Mouse (Mus musculus) thymus, adult 2 months (tissue): ENCODE data around the gene Nrarp.

Experiments
- CTCF ChIP-seq: fragments of 200-500 bp; IDR thresholded peaks from 2 replicates; pipeline ENCODE4 v1.5.1; 2012; ENCODE audit warnings: mild to moderate bottlenecking, control low read depth, low read length, moderate library complexity, borderline replicate concordance; ENCODE audit not compliant: control insufficient read depth, poor library complexity, insufficient read depth; ENCODE audit errors: extremely low read depth
- POLR2A ChIP-seq: fragments of 200-500 bp; IDR thresholded peaks from 2 replicates; pipeline ENCODE4 v1.6.1; 2012; ENCODE audit warnings: mild to moderate bottlenecking, low read length, control low read depth, moderate library complexity; ENCODE audit not compliant: control insufficient read depth, poor library complexity, insufficient read depth; ENCODE audit errors: extremely low read depth

- no peak for TF ChIP-seq CTCF
- TF ChIP-seq POLR2A: no peak
These were observed 6.7 kb upstream of the Nrarp start for GRCm38 (mm10) chr2:25173821-25174220.
